15 mouse cellular contexts compared by ENCODE assay signal in the genomic region with DNA sequence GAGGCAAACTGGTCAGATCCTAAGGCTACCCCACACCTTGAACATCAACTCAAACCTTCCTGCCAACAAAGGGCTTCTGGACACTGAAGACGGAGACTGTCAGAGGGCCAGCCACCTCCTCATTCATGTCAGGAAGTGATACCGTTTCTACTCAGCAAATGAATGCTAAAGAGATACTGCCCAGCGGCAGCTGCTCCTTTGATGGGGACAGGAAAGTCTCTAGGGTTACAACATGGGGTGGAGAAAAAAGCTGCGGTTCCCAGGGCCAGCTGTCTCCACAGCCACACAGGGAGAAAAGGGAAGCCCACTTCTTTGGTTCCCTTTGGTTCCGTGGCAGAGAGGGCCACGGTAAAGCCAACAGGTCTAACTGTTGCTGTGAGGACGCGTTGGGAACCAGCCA. TPM values are rescaled to one million over a fixed set of nuclear protein-coding genes. Genes with fewer than 3 reads are reported as not detected.
DNase-seq lines count a peak whose midpoint lies in the region; ATAC-seq and TF ChIP-seq lines count a peak whose summit lies in the region.
"Had no signal": no experiment of that assay in that cellular context is flagged by ENCODE, and none has a peak within 500 bp of the region (broad histone marks: within the 10 kb centered on the region; RNA-seq: fewer than 3 reads in every experiment).

No protein-coding gene starts in this region.

- H3K9me3 ChIP-seq in heart, embryonic 11.5 days (replicated peaks; ENCODE audit: control insufficient read depth, low read length): no peaks in the 10 kb centered on the region
- H3K9me3 ChIP-seq in lung, embryonic 14.5 days (ENCODE audit: low read depth, low read length): no peaks in the 10 kb centered on the region
- H3K9me3 ChIP-seq in intestine, embryonic 15.5 days: no peaks in the 10 kb centered on the region
- no peaks in the 10 kb centered on the region for H3K9me3 ChIP-seq in forebrain, embryonic 12.5 days

- no peak for ATAC-seq in heart, embryonic 11.5 days (replicated peaks; ENCODE audit: insufficient number of reproducible peaks, low FRiP score, low TSS enrichment)
- no peak for ATAC-seq in lung, embryonic 14.5 days (ENCODE audit: insufficient read depth)
- ATAC-seq in intestine, embryonic 15.5 days: no peak
- peak; percentile 57 for ATAC-seq in megakaryocyte progenitor cell, adult 5-6 weeks (replicated peaks; ENCODE audit: poor library complexity)
- ATAC-seq in forebrain, embryonic 12.5 days (ENCODE audit: low FRiP score): no peak

- no peak overlapping the region for H3K4me2 ChIP-seq in heart, embryonic 11.5 days
- no peak overlapping the region for H3K4me2 ChIP-seq in lung, embryonic 14.5 days
- no peak overlapping the region for H3K4me2 ChIP-seq in intestine, embryonic 15.5 days (replicated peaks)
- no peak overlapping the region for H3K4me2 ChIP-seq in forebrain, embryonic 12.5 days
- H3K4me2 ChIP-seq: hindbrain, embryonic 14.5 days had no signal

- no peak for DNase-seq in heart, postnatal 14 days
- no peak for DNase-seq in lung, embryonic 14.5 days
- no peak for DNase-seq in lung, adult 18-20 months
- no peak for DNase-seq in thymus, adult 18-20 months
- DNase-seq: spleen, adult 18-20 months; thymus, postnatal 25 days had no signal

- 60% methylated on average over 8 of the region's 8 CpGs for WGBS in heart, embryonic 11.5 days (ENCODE audit: insufficient replicate concordance)
- 47% methylated on average over 8 of the region's 8 CpGs for WGBS in lung, embryonic 14.5 days
- WGBS in intestine, embryonic 15.5 days: 74% methylated on average over 8 of the region's 8 CpGs
- 87% methylated on average over 8 of the region's 8 CpGs for WGBS in forebrain, embryonic 12.5 days

- H3K4me3 ChIP-seq in heart, embryonic 11.5 days (ENCODE audit: low read depth, low read length): no peak overlapping the region
- no peak overlapping the region for H3K4me3 ChIP-seq in lung, embryonic 14.5 days (ENCODE audit: low read depth, low read length)
- H3K4me3 ChIP-seq in intestine, embryonic 15.5 days (replicated peaks): no peak overlapping the region
- H3K4me3 ChIP-seq in forebrain, embryonic 12.5 days (replicated peaks): no peak overlapping the region

- peaks cover 30% of the 10 kb centered on the region for H3K36me3 ChIP-seq in heart, embryonic 11.5 days (ENCODE audit: control insufficient read depth, insufficient read depth, low read length)
- peaks cover 75% of the 10 kb centered on the region for H3K36me3 ChIP-seq in lung, embryonic 14.5 days (ENCODE audit: insufficient read depth)
- H3K36me3 ChIP-seq in intestine, embryonic 15.5 days: peaks cover 18% of the 10 kb centered on the region; the same call in 1 of the 2 replicates
- H3K36me3 ChIP-seq in forebrain, embryonic 12.5 days (replicated peaks): peaks cover 85% of the 10 kb centered on the region

- TF ChIP-seq CTCF in lung, embryonic 14.5 days (IDR thresholded peaks at IDR 0.05; ENCODE audit: low read depth): no peak

- H3K9ac ChIP-seq in heart, embryonic 11.5 days (ENCODE audit: low read depth, low read length): peak overlapping the region; percentile 13; the same call in 1 of the 2 replicates
- no peak overlapping the region for H3K9ac ChIP-seq in lung, embryonic 14.5 days
- no peak overlapping the region for H3K9ac ChIP-seq in intestine, embryonic 15.5 days
- no peak overlapping the region for H3K9ac ChIP-seq in forebrain, embryonic 12.5 days
- H3K9ac ChIP-seq: hindbrain, embryonic 14.5 days had no signal

- intact Hi-C loops in heart, postnatal 14 days (cut with DNase I): no loop called here

- H3K4me1 ChIP-seq in heart, embryonic 11.5 days (ENCODE audit: control insufficient read depth, insufficient read depth, low read length): peaks cover 37% of the 10 kb centered on the region
- H3K4me1 ChIP-seq in lung, embryonic 14.5 days (ENCODE audit: insufficient read depth): peaks cover 21% of the 10 kb centered on the region
- peaks cover 26% of the 10 kb centered on the region for H3K4me1 ChIP-seq in intestine, embryonic 15.5 days (replicated peaks)
- H3K4me1 ChIP-seq in forebrain, embryonic 12.5 days: no peaks in the 10 kb centered on the region

- H3K27ac ChIP-seq in heart, embryonic 11.5 days (ENCODE audit: low read depth, low read length): peak overlapping the region; percentile 55; the same call in 1 of the 2 replicates
- peak overlapping the region; percentile 70; the same call in 1 of the 2 replicates for H3K27ac ChIP-seq in lung, embryonic 14.5 days (ENCODE audit: low read depth)
- peak overlapping the region; percentile 57; the same call in 1 of the 2 replicates for H3K27ac ChIP-seq in intestine, embryonic 15.5 days
- no peak overlapping the region for H3K27ac ChIP-seq in forebrain, embryonic 12.5 days
- H3K27ac ChIP-seq: hindbrain, embryonic 14.5 days had no signal

- H3K27me3 ChIP-seq in heart, embryonic 11.5 days (ENCODE audit: control insufficient read depth, insufficient read depth, low read length): no peaks in the 10 kb centered on the region
- no peaks in the 10 kb centered on the region for H3K27me3 ChIP-seq in lung, embryonic 14.5 days (ENCODE audit: insufficient read depth, low read length)
- H3K27me3 ChIP-seq in intestine, embryonic 15.5 days (replicated peaks): no peaks in the 10 kb centered on the region
- no peaks in the 10 kb centered on the region for H3K27me3 ChIP-seq in forebrain, embryonic 12.5 days

RNA-seq across cellular contexts. Expression of a gene that starts 19.5 kb away (rescaled TPM):
- polyA plus RNA-seq in heart, embryonic 11.5 days (2014; fragmentation: Nextera tagmentation; extraction: Ambion mirVana): 6.3 and 7.6 TPM in 2 replicates
- 10 to 100 TPM in 1 of 2 experiments, 1 to 10 TPM in 1; 9.9 to 12.0 TPM for total RNA-seq in heart, postnatal 14 days (2021)
- 9.8 and 9.9 TPM in 2 replicates for polyA plus RNA-seq in lung, embryonic 14.5 days (2014; fragmentation: Nextera tagmentation; extraction: Ambion mirVana)
- 11.9 and 12.4 TPM in 2 replicates for polyA plus RNA-seq in intestine, embryonic 15.5 days (2015; fragmentation: Nextera tagmentation; extraction: Ambion mirVana)
- total RNA-seq in megakaryocyte progenitor cell, adult 5-6 weeks (2015): not detected in 2 replicates
- total RNA-seq in megakaryocyte progenitor cell, adult 5-6 weeks (2017): 0.07 TPM in 1 of 2 replicates, not detected in the other
- 2.2 TPM in 2 replicates for polyA plus RNA-seq in forebrain, embryonic 12.5 days (2016; fragmentation: Nextera tagmentation; extraction: Ambion mirVana)

RNA-seq across cellular contexts. Expression of a gene that starts 19.9 kb away (rescaled TPM):
- 58.9 and 59.2 TPM in 2 replicates for polyA plus RNA-seq in heart, embryonic 11.5 days (2014; fragmentation: Nextera tagmentation; extraction: Ambion mirVana)
- 10 to 100 TPM; 12.3 to 14.2 TPM for total RNA-seq in heart, postnatal 14 days (2021)
- 88.7 and 89.3 TPM in 2 replicates for polyA plus RNA-seq in lung, embryonic 14.5 days (2014; fragmentation: Nextera tagmentation; extraction: Ambion mirVana)
- 64.0 and 65.8 TPM in 2 replicates for polyA plus RNA-seq in intestine, embryonic 15.5 days (2015; fragmentation: Nextera tagmentation; extraction: Ambion mirVana)
- 60.9 and 76.7 TPM in 2 replicates for total RNA-seq in megakaryocyte progenitor cell, adult 5-6 weeks (2015)
- 57.4 and 61.3 TPM in 2 replicates for total RNA-seq in megakaryocyte progenitor cell, adult 5-6 weeks (2017)
- 76.8 and 80.4 TPM in 2 replicates for polyA plus RNA-seq in forebrain, embryonic 12.5 days (2016; fragmentation: Nextera tagmentation; extraction: Ambion mirVana)

RNA-seq across cellular contexts. Expression of a gene that starts 31.3 kb away (rescaled TPM):
- 105 and 119 TPM in 2 replicates for polyA plus RNA-seq in heart, embryonic 11.5 days (2014; fragmentation: Nextera tagmentation; extraction: Ambion mirVana)
- 100 to 1,000 TPM; 101 TPM for total RNA-seq in heart, postnatal 14 days (2021)
- polyA plus RNA-seq in lung, embryonic 14.5 days (2014; fragmentation: Nextera tagmentation; extraction: Ambion mirVana): 147 and 162 TPM in 2 replicates
- 109 and 118 TPM in 2 replicates for polyA plus RNA-seq in intestine, embryonic 15.5 days (2015; fragmentation: Nextera tagmentation; extraction: Ambion mirVana)
- total RNA-seq in megakaryocyte progenitor cell, adult 5-6 weeks (2015): 47.6 and 50.3 TPM in 2 replicates
- 65.1 and 83.0 TPM in 2 replicates for total RNA-seq in megakaryocyte progenitor cell, adult 5-6 weeks (2017)
- 184 and 203 TPM in 2 replicates for polyA plus RNA-seq in forebrain, embryonic 12.5 days (2016; fragmentation: Nextera tagmentation; extraction: Ambion mirVana)

RNA-seq across cellular contexts. Expression of a gene that starts 41.8 kb away (rescaled TPM):
- not detected in 2 replicates for polyA plus RNA-seq in heart, embryonic 11.5 days (2014; fragmentation: Nextera tagmentation; extraction: Ambion mirVana)
- not detected for total RNA-seq in heart, postnatal 14 days (2021)
- polyA plus RNA-seq in lung, embryonic 14.5 days (2014; fragmentation: Nextera tagmentation; extraction: Ambion mirVana): not detected in 2 replicates
- not detected in 2 replicates for polyA plus RNA-seq in intestine, embryonic 15.5 days (2015; fragmentation: Nextera tagmentation; extraction: Ambion mirVana)
- total RNA-seq in megakaryocyte progenitor cell, adult 5-6 weeks (2015): not detected in 2 replicates
- 0.44 TPM in 1 of 2 replicates, not detected in the other for total RNA-seq in megakaryocyte progenitor cell, adult 5-6 weeks (2017)
- polyA plus RNA-seq in forebrain, embryonic 12.5 days (2016; fragmentation: Nextera tagmentation; extraction: Ambion mirVana): not detected in 2 replicates
- total RNA-seq: adrenal gland, adult 18-20 months had no signal
- polyA plus RNA-seq: embryonic facial prominence, embryonic 11.5 days; hindbrain, embryonic 14.5 days; large intestine, adult 2 months; limb, embryonic 11.5 days had no signal

RNA-seq across cellular contexts. Expression of a gene that starts 50.2 kb away (rescaled TPM):
- polyA plus RNA-seq in heart, embryonic 11.5 days (2014; fragmentation: Nextera tagmentation; extraction: Ambion mirVana): 1.5 and 2.6 TPM in 2 replicates
- total RNA-seq in heart, postnatal 14 days (2021): under 1 TPM; 0.79 to 0.93 TPM
- 2.7 and 3.8 TPM in 2 replicates for polyA plus RNA-seq in lung, embryonic 14.5 days (2014; fragmentation: Nextera tagmentation; extraction: Ambion mirVana)
- polyA plus RNA-seq in intestine, embryonic 15.5 days (2015; fragmentation: Nextera tagmentation; extraction: Ambion mirVana): 1.9 and 2.7 TPM in 2 replicates
- 0.32 and 0.81 TPM in 2 replicates for total RNA-seq in megakaryocyte progenitor cell, adult 5-6 weeks (2015)
- 1.5 and 2.8 TPM in 2 replicates for total RNA-seq in megakaryocyte progenitor cell, adult 5-6 weeks (2017)
- polyA plus RNA-seq in forebrain, embryonic 12.5 days (2016; fragmentation: Nextera tagmentation; extraction: Ambion mirVana): 11.1 and 12.8 TPM in 2 replicates
